Mouse (Mus musculus): ENCODE results near the gene Ccr6. TPM values are rescaled to one million over a fixed set of nuclear protein-coding genes. Genes with fewer than 3 reads are reported as not detected.

The Ccr6 gene
- polyA plus RNA-seq, 1 experiment from 2014 or later: 1.1 TPM

DNA sequence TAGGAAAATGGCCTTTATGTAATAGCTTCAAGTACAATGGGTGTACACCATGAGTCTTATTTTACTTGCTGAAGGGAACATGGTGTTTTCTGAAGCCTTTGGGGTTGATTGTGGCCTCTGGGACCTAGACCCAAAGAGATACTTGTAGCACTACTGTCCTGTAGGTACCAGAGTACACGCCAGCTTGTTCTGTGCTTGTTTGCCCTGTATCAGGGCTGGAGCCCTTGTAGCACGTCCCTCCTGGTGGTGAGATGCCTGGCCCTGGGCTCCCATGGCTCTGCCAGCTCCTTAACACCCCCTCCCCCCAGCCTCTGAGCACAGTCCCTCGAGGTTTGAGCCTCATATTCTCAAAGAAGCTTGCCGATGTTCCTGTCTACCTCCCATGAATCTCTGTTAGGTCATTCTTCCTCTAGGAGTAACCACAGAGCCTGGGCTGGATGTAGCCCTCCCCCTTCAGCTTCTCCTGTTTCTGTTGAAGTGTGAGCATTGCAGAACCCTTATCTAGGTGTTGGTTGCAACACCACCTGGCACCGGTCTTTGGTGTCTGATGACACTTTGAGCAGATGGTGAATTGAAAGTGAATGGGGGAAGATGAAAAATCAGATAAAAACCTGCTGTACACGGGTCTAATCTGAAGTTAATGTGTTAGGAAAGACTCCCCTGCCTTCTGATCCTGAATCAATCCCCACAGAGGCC lies 36.4 kb downstream of the Ccr6 start:
- Histone ChIP-seq H3K4me2 (ENCODE audit: low read depth, low read length) (peak overlapping the region; percentile 33), H3K27ac (ENCODE audit: low read depth) (peak overlapping the region; percentile 93)

DNA sequence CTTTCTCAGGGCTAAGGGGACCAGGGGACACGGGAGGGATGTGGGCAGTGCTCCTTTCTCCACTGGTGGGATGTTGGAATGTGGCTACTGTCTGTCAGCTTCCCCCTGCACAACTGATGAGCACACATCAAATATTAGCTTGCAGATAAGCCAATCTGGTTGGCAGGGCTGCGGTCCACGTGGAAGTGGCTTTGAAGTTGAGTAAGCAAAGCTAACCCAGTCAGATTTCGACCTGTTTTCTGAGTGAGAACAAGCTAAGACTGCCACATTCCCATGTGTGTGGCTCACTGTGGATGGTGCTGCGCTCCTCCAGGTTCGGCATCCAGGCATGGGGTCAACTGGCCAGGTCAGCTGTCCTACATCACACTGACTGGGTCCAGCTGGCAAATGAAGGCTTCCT lies 37.1 kb downstream of the Ccr6 start:
- Histone ChIP-seq H3K4me1 (ENCODE audit: insufficient read depth) (peaks cover 31% of the 10 kb centered on the region), H3K4me3 (ENCODE audit: low read depth, low read length) (no peak overlapping the region), H3K9me3 (ENCODE audit: low read length) (no peaks in the 10 kb centered on the region), H3K9ac (replicated peaks) (no peak overlapping the region), H3K27me3 (ENCODE audit: insufficient read depth, low read length) (no peaks in the 10 kb centered on the region), H3K4me2 (ENCODE audit: low read depth, low read length) (peak overlapping the region; percentile 33), H3K36me3 (replicated peaks; ENCODE audit: insufficient read depth, low read length) (no peaks in the 10 kb centered on the region), H3K27ac (ENCODE audit: low read depth) (peak overlapping the region; percentile 93)
- WGBS (ENCODE audit: insufficient replicate concordance): 43% methylated on average over 6 of the region's 6 CpGs
- peak; percentile 70 for DNase-seq
- ATAC-seq: peak; percentile 86
- no peak for TF ChIP-seq CTCF (IDR thresholded peaks at IDR 0.05; ENCODE audit: low read depth)
- TF ChIP-seq EP300 (IDR thresholded peaks at IDR 0.05; ENCODE audit: low read depth): peak; percentile 24; the same call in 1 of the 2 replicates

More for the DNA sequence above, 36.4 kb downstream of the Ccr6 start:
- H3K9ac ChIP-seq (replicated peaks): peak overlapping the region; percentile 40; the same call in 1 of the 2 replicates
- TF ChIP-seq EP300 (IDR thresholded peaks at IDR 0.05; ENCODE audit: low read depth) (0 out of 2 replicates have a peak, but pooled peaks have one; percentile 30), CTCF (IDR thresholded peaks at IDR 0.05; ENCODE audit: low read depth) (no peak)
- no peak overlapping the region for H3K4me3 ChIP-seq (ENCODE audit: low read depth, low read length)
- H3K4me1 ChIP-seq (ENCODE audit: insufficient read depth): peaks cover 31% of the 10 kb centered on the region
- peak; percentile 80 for ATAC-seq
- DNase-seq: peak; percentile 74
- no peaks in the 10 kb centered on the region for H3K36me3 ChIP-seq (replicated peaks; ENCODE audit: insufficient read depth, low read length)
- H3K27me3 ChIP-seq (ENCODE audit: insufficient read depth, low read length): no peaks in the 10 kb centered on the region
- H3K9me3 ChIP-seq (ENCODE audit: low read length): no peaks in the 10 kb centered on the region
- 23% methylated on average over 6 of the region's 6 CpGs for WGBS (ENCODE audit: insufficient replicate concordance)

DNA sequence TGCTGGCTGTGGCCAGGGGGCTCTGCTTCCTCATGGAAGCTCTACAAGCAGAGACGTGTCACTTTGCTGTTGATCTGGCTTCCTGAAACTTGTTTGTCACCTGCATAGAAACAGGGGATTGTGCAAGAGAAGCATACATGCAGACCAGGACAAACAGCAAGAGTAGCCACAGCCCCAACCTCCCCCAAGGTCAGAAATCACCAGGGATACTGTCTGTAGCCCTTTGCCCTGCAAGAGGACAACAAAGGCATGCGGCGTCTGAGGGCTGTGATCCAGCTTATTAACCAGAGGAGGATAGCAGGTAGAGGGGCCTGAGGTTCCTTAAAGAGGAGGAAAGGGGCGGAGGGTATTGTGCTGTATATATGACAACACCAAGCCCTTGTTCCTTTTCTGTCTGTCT lies 40.2 kb downstream of the Ccr6 start:
- Histone ChIP-seq H3K4me3 (ENCODE audit: low read depth, low read length) (no peak overlapping the region), H3K4me2 (ENCODE audit: low read depth, low read length) (peak overlapping the region; percentile 29; the same call in 1 of the 2 replicates), H3K9me3 (ENCODE audit: low read length) (no peaks in the 10 kb centered on the region), H3K36me3 (replicated peaks; ENCODE audit: insufficient read depth, low read length) (no peaks in the 10 kb centered on the region), H3K4me1 (ENCODE audit: insufficient read depth) (peaks cover 29% of the 10 kb centered on the region), H3K27ac (ENCODE audit: low read depth) (peak overlapping the region; percentile 96), H3K9ac (replicated peaks) (peak overlapping the region; percentile 34; the same call in 1 of the 2 replicates), H3K27me3 (ENCODE audit: insufficient read depth, low read length) (no peaks in the 10 kb centered on the region)
- DNase-seq: peak; percentile 62
- WGBS (ENCODE audit: insufficient replicate concordance): 43% methylated on average over 4 of the region's 4 CpGs
- TF ChIP-seq EP300 (IDR thresholded peaks at IDR 0.05; ENCODE audit: low read depth) (peak; percentile 56; the same call in 1 of the 2 replicates), CTCF (IDR thresholded peaks at IDR 0.05; ENCODE audit: low read depth) (no peak)
- peak; percentile 65 for ATAC-seq

DNA sequence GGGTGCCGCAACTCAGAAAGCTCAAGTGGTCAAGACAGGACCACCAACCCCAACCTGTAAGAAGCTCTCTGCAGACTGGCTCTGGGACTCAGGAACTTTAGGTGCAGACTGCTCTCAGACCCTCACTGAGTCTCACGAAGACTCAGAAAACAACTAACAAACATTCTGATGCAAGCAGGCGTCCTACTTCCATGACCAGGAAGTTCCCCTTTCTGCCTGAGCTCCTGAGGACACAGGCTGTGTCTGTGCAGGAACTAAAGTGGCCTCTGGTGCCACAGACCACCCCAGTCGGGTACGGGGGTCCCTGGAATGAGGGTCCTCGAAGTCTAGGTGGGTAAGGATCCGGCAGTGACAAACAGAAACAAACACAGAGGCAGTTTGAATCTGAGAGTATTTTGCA lies 40.8 kb downstream of the Ccr6 start:
- 43% methylated on average over 7 of the region's 7 CpGs for whole genome bisulfite sequencing (ENCODE audit: insufficient replicate concordance)
- Histone ChIP-seq H3K4me2 (ENCODE audit: low read depth, low read length) (peak overlapping the region; percentile 29; the same call in 1 of the 2 replicates), H3K36me3 (replicated peaks; ENCODE audit: insufficient read depth, low read length) (no peaks in the 10 kb centered on the region), H3K9ac (replicated peaks) (no peak overlapping the region), H3K4me3 (ENCODE audit: low read depth, low read length) (no peak overlapping the region), H3K27ac (ENCODE audit: low read depth) (peak overlapping the region; percentile 96), H3K4me1 (ENCODE audit: insufficient read depth) (peaks cover 23% of the 10 kb centered on the region), H3K9me3 (ENCODE audit: low read length) (no peaks in the 10 kb centered on the region), H3K27me3 (ENCODE audit: insufficient read depth, low read length) (no peaks in the 10 kb centered on the region)
- no peak for ATAC-seq
- TF ChIP-seq EP300 (IDR thresholded peaks at IDR 0.05; ENCODE audit: low read depth) (no peak), CTCF (IDR thresholded peaks at IDR 0.05; ENCODE audit: low read depth) (no peak)
- DNase-seq: no peak

DNA sequence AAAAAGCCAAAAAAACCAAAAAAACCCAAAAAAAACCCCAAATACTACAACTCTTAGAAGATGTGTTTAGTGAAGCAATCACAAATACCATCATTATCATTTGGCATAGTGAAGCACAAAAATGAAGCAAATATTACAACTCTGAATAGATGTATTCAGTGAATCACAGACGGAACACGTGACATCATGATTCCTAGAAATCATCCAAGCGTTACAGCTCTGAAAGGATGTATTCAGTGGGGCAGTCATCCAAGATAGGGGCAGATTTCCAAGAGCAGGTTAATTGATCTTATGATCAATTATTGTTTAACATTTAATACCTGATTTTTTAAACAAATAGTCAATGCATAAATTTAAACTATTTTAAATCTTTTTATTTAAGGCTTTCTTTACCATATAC lies 41.4 kb downstream of the Ccr6 start:
- DNase-seq (no peak), ATAC-seq (no peak)
- H3K9me3 ChIP-seq (ENCODE audit: low read length): no peaks in the 10 kb centered on the region
- no peaks in the 10 kb centered on the region for H3K36me3 ChIP-seq (replicated peaks; ENCODE audit: insufficient read depth, low read length)
- no peak overlapping the region for H3K4me3 ChIP-seq (ENCODE audit: low read depth, low read length)
- no peak overlapping the region for H3K4me2 ChIP-seq (ENCODE audit: low read depth, low read length)
- peak overlapping the region; percentile 96 for H3K27ac ChIP-seq (ENCODE audit: low read depth)
- H3K4me1 ChIP-seq (ENCODE audit: insufficient read depth): peaks cover 21% of the 10 kb centered on the region
- TF ChIP-seq EP300 (IDR thresholded peaks at IDR 0.05; ENCODE audit: low read depth) (no peak), CTCF (IDR thresholded peaks at IDR 0.05; ENCODE audit: low read depth) (no peak)
- H3K9ac ChIP-seq (replicated peaks): no peak overlapping the region
- WGBS (ENCODE audit: insufficient replicate concordance): 55% methylated on average over 3 of the region's 3 CpGs
- H3K27me3 ChIP-seq (ENCODE audit: insufficient read depth, low read length): no peaks in the 10 kb centered on the region

DNA sequence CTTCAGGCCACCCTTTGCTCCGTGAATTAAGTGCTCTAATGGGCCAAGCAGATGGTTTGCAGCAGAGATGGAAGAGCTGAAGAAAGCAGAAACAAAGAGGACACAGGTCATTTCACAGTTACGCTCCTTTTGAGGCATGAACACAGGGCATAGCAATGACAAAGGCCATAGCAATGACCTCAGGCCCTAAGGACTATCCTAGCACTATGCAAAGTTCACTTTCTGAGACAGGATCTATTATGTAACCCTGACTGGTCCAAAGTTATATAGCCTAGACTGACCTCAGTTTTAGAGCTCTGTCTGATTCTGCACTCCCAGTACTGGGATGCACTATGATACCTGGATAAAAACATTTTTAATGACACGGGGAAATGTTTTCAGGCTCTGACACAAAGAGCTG lies 42.5 kb downstream of the Ccr6 start:
- no peak for TF ChIP-seq EP300 (IDR thresholded peaks at IDR 0.05; ENCODE audit: low read depth)
- TF ChIP-seq CTCF (IDR thresholded peaks at IDR 0.05; ENCODE audit: low read depth): no peak
- H3K27ac ChIP-seq (ENCODE audit: low read depth): peak overlapping the region; percentile 60
- no peaks in the 10 kb centered on the region for H3K27me3 ChIP-seq (ENCODE audit: insufficient read depth, low read length)
- H3K4me2 ChIP-seq (ENCODE audit: low read depth, low read length): no peak overlapping the region
- DNase-seq (no peak), ATAC-seq (peak; percentile 26; the same call in 1 of the 2 replicates)
- no peak overlapping the region for H3K4me3 ChIP-seq (ENCODE audit: low read depth, low read length)
- peaks cover 23% of the 10 kb centered on the region for H3K4me1 ChIP-seq (ENCODE audit: insufficient read depth)
- WGBS (ENCODE audit: insufficient replicate concordance): 64% methylated on average over 3 of the region's 3 CpGs
- H3K9me3 ChIP-seq (ENCODE audit: low read length): no peaks in the 10 kb centered on the region
- H3K36me3 ChIP-seq (replicated peaks; ENCODE audit: insufficient read depth, low read length): no peaks in the 10 kb centered on the region
- no peak overlapping the region for H3K9ac ChIP-seq (replicated peaks)
